Mouse (Mus musculus): Measurements from ENCODE around the gene Gsta3. TPM values are rescaled to one million over a fixed set of nuclear protein-coding genes. Genes with fewer than 3 reads are reported as not detected.

The Gsta3 gene
- polyA plus RNA-seq, 1 experiment, result not detected

DNA sequence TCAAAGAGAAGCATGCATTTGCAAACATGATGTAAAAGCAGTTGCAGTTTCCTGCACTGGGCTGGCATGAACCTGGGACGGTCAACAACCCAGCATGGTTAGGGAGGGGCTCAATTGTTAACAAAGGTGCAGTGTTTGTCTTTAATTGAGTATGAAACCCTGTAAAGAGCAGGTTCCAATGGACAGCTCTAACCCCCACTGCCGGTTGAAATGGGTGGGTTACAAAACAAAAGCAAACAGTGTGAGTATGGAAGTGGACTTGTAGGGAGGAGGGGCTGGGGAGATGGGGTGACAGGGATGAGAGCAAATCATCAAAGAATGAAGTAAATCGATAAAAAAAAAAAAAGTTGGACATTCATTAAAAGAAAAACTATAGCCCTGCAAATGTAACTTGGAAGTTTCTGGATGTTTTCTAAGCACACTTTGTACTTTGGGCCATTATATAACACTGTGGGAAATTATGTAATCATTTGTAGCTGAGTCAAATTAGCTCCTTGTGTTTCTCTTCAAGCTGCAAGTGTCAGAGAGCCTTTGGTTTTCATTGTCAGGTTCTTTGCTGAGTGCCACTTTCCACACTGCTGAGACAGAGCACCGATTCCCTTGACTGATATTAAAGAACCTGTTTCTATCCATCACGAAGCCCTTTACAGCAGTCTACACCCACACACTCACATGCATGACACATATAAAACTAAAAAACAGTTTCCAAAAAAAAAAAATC is 8.5 kb upstream of the Gsta3 start:
- H3K36me3 ChIP-seq (replicated peaks; ENCODE audit: low read length), result peaks cover 6% of the 10 kb centered on the region
- no peak overlapping the region for H3K4me3 ChIP-seq (replicated peaks)
- TF ChIP-seq FLI1 (IDR thresholded peaks at IDR 0.05; ENCODE audit: low read length), result no peak
- no peak for TF ChIP-seq GATA1 (IDR thresholded peaks at IDR 0.05; ENCODE audit: borderline replicate concordance, low read length)
- 0 out of 2 replicates have a peak, but pooled peaks cover 3% of the 10 kb centered on the region for H3K9me3 ChIP-seq
- no peaks in the 10 kb centered on the region for H3K27me3 ChIP-seq (replicated peaks)
- H3K4me1 ChIP-seq, result peaks cover 9% of the 10 kb centered on the region; the same call in 1 of the 2 replicates

GRCm38 (mm10) chr1:21232516-21232915 is 7.9 kb upstream of the Gsta3 start:
- Histone ChIP-seq H3K4me1 (peaks cover 10% of the 10 kb centered on the region; the same call in 1 of the 2 replicates), H3K36me3 (replicated peaks; ENCODE audit: low read length) (peaks cover 5% of the 10 kb centered on the region), H3K9me3 (0 out of 2 replicates have a peak, but pooled peaks cover 2% of the 10 kb centered on the region), H3K27me3 (replicated peaks) (no peaks in the 10 kb centered on the region), H3K4me3 (replicated peaks) (no peak overlapping the region)
- TF ChIP-seq GATA1 (IDR thresholded peaks at IDR 0.05; ENCODE audit: borderline replicate concordance, low read length) (no peak), FLI1 (IDR thresholded peaks at IDR 0.05; ENCODE audit: low read length) (no peak)

- TF ChIP-seq FLI1 (IDR thresholded peaks at IDR 0.05; ENCODE audit: low read length) (no peak), GATA1 (IDR thresholded peaks at IDR 0.05; ENCODE audit: borderline replicate concordance, low read length) (no peak)
- Histone ChIP-seq H3K4me1 (peaks cover 10% of the 10 kb centered on the region), H3K27me3 (replicated peaks) (no peaks in the 10 kb centered on the region), H3K36me3 (replicated peaks; ENCODE audit: low read length) (no peaks in the 10 kb centered on the region), H3K4me3 (replicated peaks) (no peak overlapping the region), H3K9me3 (no peaks in the 10 kb centered on the region)
Measured at GRCm38 (mm10) chr1:21235359-21235758, 5.0 kb upstream of the Gsta3 start.

GRCm38 (mm10) chr1:21241096-21241495 is 707 bp downstream of the Gsta3 start:
- H3K4me3 ChIP-seq (replicated peaks), result no peak overlapping the region
- H3K36me3 ChIP-seq (replicated peaks; ENCODE audit: low read length), result no peaks in the 10 kb centered on the region
- TF ChIP-seq GATA1 (IDR thresholded peaks at IDR 0.05; ENCODE audit: borderline replicate concordance, low read length) (no peak), FLI1 (IDR thresholded peaks at IDR 0.05; ENCODE audit: low read length) (no peak)
- H3K4me1 ChIP-seq, result peaks cover 10% of the 10 kb centered on the region
- H3K9me3 ChIP-seq, result no peaks in the 10 kb centered on the region
- no peaks in the 10 kb centered on the region for H3K27me3 ChIP-seq (replicated peaks)

DNA sequence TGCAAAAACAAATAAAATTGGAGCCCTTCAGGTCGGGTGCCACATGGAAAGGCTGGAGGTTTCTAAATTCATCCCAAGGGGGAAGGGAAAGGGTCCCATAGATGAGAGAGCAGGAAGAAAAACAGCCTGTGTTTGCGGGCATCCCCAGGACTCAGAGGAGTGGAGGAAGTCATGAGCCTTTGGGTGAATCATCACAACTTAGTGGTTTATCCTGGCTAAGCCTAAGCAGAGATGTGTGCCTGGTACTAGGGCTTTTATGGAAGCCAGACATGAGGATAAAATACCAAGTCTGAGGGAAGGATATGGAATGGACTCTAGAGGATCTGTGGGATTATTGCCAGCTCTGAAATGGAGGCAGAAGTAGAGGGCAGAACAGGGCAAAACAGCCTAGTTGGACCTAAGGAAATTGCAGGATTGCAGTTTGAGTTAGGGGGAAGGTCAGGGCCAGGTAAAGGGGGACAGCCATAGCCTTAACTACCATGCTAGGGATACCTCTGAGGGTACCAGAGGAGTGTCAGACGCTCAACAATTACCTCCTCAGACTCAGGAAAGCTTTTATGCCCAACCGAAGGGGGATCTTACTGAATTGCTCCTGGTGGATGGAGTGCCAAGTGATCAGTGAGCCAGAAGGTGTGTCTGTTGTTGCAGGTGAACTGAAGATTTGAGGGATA is 4.0 kb downstream of the Gsta3 start:
- Histone ChIP-seq H3K36me3 (replicated peaks; ENCODE audit: low read length) (no peaks in the 10 kb centered on the region), H3K4me3 (replicated peaks) (no peak overlapping the region), H3K9me3 (no peaks in the 10 kb centered on the region), H3K27me3 (replicated peaks) (peaks cover 2% of the 10 kb centered on the region), H3K4me1 (peaks cover 6% of the 10 kb centered on the region)
- TF ChIP-seq GATA1 (IDR thresholded peaks at IDR 0.05; ENCODE audit: borderline replicate concordance, low read length) (no peak), FLI1 (IDR thresholded peaks at IDR 0.05; ENCODE audit: low read length) (no peak)

DNA sequence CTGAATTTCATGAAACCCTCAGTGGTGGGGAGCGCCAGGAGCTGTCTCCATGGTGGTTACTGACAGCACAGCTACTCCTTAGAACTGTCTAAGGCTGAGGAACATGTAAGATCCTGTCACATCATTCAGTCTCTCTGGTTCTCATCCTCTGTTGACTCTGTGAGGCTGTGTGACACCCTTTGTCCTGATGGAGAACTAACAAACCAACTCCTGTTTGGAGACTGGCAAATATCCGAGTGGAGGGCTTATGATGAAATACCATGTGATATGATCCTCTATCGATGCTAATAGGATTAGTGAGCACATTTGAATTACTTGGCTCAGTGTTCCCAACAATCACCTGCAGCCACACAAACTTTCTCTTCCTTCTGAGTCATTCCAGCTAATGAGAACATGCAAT is 5.7 kb downstream of the Gsta3 start:
- H3K4me1 ChIP-seq, result no peaks in the 10 kb centered on the region
- peaks cover 2% of the 10 kb centered on the region for H3K27me3 ChIP-seq (replicated peaks)
- TF ChIP-seq GATA1 (IDR thresholded peaks at IDR 0.05; ENCODE audit: borderline replicate concordance, low read length), result no peak
- TF ChIP-seq FLI1 (IDR thresholded peaks at IDR 0.05; ENCODE audit: low read length), result no peak
- H3K9me3 ChIP-seq, result no peaks in the 10 kb centered on the region
- H3K4me3 ChIP-seq (replicated peaks), result no peak overlapping the region
- no peaks in the 10 kb centered on the region for H3K36me3 ChIP-seq (replicated peaks; ENCODE audit: low read length)

DNA sequence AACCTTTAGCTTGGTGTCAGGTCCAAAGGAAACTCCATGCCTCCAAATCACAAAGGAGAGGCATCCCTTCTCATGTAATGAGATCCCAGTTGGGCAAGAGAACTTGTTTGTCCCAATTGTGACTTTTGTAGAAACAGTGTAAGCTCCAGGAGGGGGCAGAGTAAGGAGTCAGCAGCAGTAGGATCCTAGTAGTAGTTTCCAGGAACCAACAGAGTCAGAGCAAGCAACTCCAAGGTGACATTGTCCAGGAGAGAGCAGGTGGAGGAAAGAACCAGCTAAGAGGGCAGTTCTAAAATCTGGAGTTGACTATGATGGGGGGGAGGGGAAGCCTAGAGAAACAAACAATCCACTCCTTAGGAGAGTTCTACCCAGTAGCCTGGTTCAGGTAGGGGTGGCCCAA is 7.5 kb downstream of the Gsta3 start:
- Histone ChIP-seq H3K4me3 (replicated peaks) (no peak overlapping the region), H3K9me3 (no peaks in the 10 kb centered on the region), H3K27me3 (replicated peaks) (peaks cover 2% of the 10 kb centered on the region), H3K36me3 (replicated peaks; ENCODE audit: low read length) (no peaks in the 10 kb centered on the region), H3K4me1 (no peaks in the 10 kb centered on the region)
- no peak for TF ChIP-seq FLI1 (IDR thresholded peaks at IDR 0.05; ENCODE audit: low read length)
- TF ChIP-seq GATA1 (IDR thresholded peaks at IDR 0.05; ENCODE audit: borderline replicate concordance, low read length), result no peak

DNA sequence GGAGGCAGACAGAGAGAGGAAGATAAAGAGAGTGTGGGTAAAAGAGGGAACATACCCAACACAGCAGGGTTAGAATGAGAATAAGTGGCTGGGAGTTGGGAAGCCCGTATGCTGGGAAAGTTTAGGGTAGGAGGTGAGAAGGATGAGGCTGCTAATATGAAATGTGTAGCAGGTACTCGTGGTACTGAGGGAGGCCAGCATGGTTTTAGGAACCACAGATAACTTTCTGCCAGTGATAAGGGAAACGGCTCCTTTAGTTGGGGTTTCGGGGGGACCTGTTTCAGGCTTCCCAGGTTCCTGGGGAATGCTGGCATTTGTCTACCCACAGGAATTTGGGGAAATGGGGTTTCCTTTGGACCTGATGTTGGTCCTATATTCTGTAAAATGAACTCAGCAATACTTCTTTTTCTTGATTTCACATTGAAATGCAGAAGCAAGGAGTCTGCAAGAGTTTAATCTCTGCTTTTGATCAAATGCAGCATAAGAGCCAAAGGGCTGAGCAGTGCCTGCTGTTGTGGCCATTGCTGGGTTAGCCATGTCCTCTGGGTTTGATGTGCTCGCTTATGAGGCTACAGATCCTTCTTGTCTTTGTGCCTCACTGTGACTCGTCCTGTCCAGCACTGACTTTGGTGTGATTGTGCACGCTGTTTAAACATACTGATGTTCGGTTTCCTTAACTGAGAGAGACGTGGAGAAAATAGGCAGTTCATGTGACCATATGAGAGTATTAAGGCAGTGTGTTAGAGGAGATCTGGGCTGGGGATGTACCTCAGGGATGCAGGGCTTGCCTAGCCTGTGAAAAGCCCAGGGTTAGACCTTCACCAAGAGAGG is 8.4 kb downstream of the Gsta3 start:
- Histone ChIP-seq H3K27me3 (replicated peaks) (peaks cover 2% of the 10 kb centered on the region), H3K9me3 (no peaks in the 10 kb centered on the region), H3K4me1 (no peaks in the 10 kb centered on the region), H3K36me3 (replicated peaks; ENCODE audit: low read length) (no peaks in the 10 kb centered on the region), H3K4me3 (replicated peaks) (no peak overlapping the region)
- TF ChIP-seq GATA1 (IDR thresholded peaks at IDR 0.05; ENCODE audit: borderline replicate concordance, low read length) (no peak), FLI1 (IDR thresholded peaks at IDR 0.05; ENCODE audit: low read length) (no peak)

DNA sequence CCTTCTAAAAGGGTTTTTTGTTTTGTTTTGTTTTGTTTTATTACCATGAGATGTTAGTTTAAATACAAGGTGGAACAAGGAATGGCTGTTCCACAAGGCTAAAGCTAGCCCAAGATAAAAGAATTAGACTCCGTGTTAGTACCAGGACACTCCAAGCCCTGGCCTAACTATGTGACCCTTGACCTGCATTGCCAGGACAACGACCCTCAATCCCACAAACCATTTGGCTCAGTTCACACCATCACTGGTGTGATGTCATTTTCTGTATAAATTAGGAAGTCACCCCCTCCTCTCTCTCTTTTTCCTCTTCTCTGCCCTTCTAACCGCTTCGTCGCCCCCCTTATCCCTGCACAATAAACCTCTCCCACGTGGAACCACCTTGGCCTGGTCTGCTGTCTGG is 11.3 kb downstream of the Gsta3 start:
- H3K9me3 ChIP-seq, result no peaks in the 10 kb centered on the region
- H3K4me1 ChIP-seq, result no peaks in the 10 kb centered on the region
- no peak overlapping the region for H3K4me3 ChIP-seq (replicated peaks)
- H3K36me3 ChIP-seq (replicated peaks; ENCODE audit: low read length), result no peaks in the 10 kb centered on the region
- peaks cover 2% of the 10 kb centered on the region for H3K27me3 ChIP-seq (replicated peaks)
- TF ChIP-seq FLI1 (IDR thresholded peaks at IDR 0.05; ENCODE audit: low read length) (no peak), GATA1 (IDR thresholded peaks at IDR 0.05; ENCODE audit: borderline replicate concordance, low read length) (no peak)
